Mouse (Mus musculus): ENCODE results near the gene Amer3.
"Not testable (repeated sequence)": the region's sequence is repeated elsewhere in the genome, so short reads cannot be mapped to it uniquely, and the experiment has no call there.

The Amer3 gene

DNA sequence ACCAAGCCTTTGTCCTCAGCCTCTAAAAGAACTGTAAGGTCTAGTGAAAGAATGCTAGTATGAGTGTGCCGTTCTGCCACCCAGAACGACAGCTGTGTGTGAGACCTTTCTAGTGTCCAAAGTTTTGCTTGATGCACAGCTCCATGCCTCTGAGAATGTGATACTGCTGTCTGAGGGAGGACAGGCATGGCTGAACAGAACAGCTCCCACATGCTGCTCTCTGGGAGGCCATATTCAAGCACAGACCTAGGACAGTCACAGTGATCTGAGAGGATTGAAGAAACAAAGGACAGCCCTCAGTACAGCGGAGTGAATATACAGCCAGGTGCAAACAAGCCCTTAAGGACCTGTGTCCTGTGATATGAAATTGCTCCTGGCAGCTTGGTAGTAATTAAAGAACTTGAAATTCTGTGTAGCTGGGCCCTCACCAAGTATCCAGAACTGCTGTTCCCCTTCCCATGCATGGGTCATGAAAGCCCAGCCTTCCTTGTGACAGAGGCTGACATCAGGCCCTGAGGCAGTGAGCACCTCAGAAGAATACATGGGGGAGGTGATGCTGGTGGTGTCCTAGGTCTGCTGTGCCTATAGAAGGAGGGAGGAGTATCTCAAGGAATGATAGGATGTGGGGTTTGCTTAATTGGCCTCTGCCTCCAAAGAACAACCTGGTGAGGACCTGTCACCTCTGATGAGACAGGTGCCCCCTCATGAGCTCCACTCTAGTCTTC lies 22.0 kb downstream of the Amer3 start:
- DNase-seq: no peak

DNA sequence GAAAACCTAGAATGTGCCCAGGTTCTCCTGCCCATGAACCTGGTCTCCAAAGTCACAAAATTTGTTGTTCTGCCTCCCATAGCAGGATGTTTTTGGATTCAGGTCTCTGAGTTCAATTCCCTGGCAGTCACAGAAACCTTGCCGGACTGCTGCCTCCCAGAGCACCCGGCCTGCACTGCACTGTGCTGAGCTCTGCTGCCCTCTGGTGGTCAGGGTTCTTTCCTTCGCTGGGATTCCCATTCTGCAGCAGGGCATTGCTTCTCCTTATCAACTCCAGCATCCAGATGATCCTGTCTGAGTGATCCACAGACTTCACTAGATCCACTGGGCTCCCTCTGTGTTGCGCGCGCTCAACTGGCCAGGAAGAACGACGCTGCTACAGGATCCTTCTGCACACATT lies 22.9 kb downstream of the Amer3 start:
- peak; percentile 75 to 77 for DNase-seq

DNA sequence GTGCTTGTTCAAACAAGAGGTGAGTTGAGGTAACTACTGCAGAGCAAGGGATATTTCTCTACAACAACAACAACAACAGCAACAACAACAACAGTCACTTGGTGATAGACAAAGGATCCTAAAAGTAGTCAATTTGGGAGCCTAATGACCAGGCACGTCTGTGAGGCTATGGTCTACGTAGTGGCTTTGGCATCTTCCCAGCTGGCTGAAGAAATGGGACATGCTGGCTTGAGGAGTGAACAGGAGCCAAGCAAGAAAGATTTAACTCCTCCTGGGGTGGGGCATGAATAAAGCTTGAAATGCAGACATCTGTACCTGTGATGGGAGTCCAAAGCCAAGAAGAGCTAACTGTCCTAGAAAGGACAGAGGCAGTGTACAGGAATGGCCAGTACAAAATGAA lies 34.3 kb downstream of the Amer3 start:
- DNase-seq: no peak

DNA sequence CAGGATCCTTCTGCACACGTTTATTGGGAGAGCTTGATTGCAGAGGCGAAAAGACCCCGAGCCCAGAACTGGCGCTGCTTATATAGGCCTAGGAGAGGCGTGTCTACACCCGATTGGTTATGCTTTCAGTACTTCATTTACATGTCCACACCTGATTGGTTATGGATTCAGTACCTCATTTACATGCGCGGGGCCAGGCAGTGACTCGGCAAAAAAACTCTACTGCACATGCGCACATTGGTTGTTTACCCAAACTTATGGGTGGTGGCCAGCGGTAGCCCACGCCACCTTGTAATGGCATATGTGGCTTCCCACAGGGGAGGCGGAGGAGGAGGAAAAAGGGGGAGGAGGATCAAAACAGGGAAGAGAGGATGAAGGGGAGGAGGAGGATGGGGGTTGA lies 40.7 kb downstream of the Amer3 start:
- DNase-seq: not testable (repeated sequence)

DNA sequence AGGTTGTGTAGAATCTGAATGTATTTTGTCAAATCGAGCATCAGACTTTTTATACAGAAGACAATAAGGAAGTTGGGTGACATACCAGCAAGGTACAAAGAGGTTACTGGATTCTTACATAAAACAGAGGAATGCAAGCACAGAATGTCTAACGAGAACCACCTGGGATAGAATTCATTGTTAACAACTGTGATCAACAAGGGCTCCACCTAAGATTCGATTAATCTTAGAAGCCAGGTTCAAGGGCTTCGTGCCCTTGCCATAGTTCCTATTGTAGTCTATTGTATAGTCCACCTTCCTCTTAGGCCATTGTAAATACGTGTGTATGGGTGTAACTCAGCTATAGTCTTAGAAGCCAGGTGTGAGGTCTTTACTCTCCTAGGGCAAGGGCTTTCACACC lies 41.3 kb downstream of the Amer3 start:
- not testable (repeated sequence) for DNase-seq

DNA sequence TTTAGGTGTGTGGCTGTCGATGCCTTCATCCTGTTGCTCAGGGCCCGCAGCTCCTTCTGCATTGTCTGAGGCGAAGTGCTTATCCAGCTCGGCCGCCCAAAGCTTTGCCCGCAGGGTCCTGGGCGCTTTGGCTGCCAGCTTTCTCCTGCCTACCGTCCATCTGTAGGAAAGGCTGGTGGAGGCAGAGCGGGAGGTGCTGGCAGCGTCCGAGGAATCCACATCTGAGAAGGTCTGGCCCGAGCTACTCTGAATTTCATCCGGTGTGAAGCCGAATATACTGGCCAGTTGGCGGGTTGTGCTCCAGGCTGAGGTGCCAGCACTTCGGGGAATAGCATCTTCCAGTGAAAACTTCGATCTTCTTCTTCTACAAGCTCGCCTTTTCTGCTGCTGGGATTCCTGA lies 56.3 kb downstream of the Amer3 start:
- no peak for DNase-seq

Data from B cell, adult 2 months (primary cell).